Mouse (Mus musculus) intestine, postnatal 0 days (tissue): ENCODE data around the gene Mast4. TPM values are rescaled to one million over a fixed set of nuclear protein-coding genes. Genes with fewer than 3 reads are reported as not detected.

ENCODE experiments used
- ATAC-seq: fragments of 200-750 bp; cut with Nextera tagmentation; 2 replicates; pipeline ENCODE4 v1.8.0; 2017; ENCODE audit warnings: mild to moderate bottlenecking, moderate TSS enrichment, moderate library complexity
- H3K27ac ChIP-seq: fragments of 300-500 bp; sonication (generic); 2 replicates; pipeline ENCODE4 v1.5.1; 2014; ENCODE audit warnings: mild to moderate bottlenecking, low read depth, low read length, moderate library complexity
- H3K27me3 ChIP-seq: fragments of 300-500 bp; sonication (generic); replicated peaks from 2 replicates; pipeline ENCODE4 v1.6.1; 2014; ENCODE audit warnings: low read length, mixed read lengths; ENCODE audit not compliant: control insufficient read depth, insufficient read depth
- H3K36me3 ChIP-seq: fragments of 300-500 bp; sonication (generic); 2 replicates; pipeline ENCODE4 v1.6.1; 2014; ENCODE audit warnings: mild to moderate bottlenecking, moderate library complexity; ENCODE audit not compliant: control insufficient read depth, insufficient read depth
- H3K4me1 ChIP-seq: fragments of 300-500 bp; sonication (generic); replicated peaks from 2 replicates; pipeline ENCODE4 v1.6.1; 2014; ENCODE audit warnings: antibody characterized with exemption, low read length, mixed read lengths; ENCODE audit not compliant: control insufficient read depth, insufficient read depth
- H3K4me2 ChIP-seq: fragments of 300-500 bp; sonication (generic); replicated peaks from 2 replicates; pipeline ENCODE4 v1.6.1; 2014; ENCODE audit warnings: low read depth, mild to moderate bottlenecking, moderate library complexity
- H3K4me3 ChIP-seq: fragments of 300-500 bp; sonication (generic); 2 replicates; pipeline ENCODE4 v1.5.1; 2014; ENCODE audit warnings: low read depth, low read length
- H3K9ac ChIP-seq: fragments of 300-500 bp; sonication (generic); 2 replicates; pipeline ENCODE4 v1.6.1; 2014; ENCODE audit warnings: mild to moderate bottlenecking, low read depth, low read length
- H3K9me3 ChIP-seq: fragments of 300-500 bp; sonication (generic); 2 replicates; pipeline ENCODE4 v1.6.1; 2016; ENCODE audit warnings: mixed run types; ENCODE audit not compliant: control insufficient read depth
- CTCF ChIP-seq: sonication (generic); IDR thresholded peaks from 2 replicates; pipeline ENCODE4 v1.5.1; 2016; ENCODE audit warnings: low read depth, mild to moderate bottlenecking, control low read depth, antibody characterized with exemption, moderate library complexity
- WGBS: fragments of 180-500 bp; shearing (Covaris S2); extraction: QIAGEN DNeasy Blood & Tissue Kit; methylation state at CpG from one replicate; pipeline ENCODE4 v1.1.7; 2014; 5-methylcytosine and 5-hydroxymethylcytosine counted together
- polyA plus RNA-seq: library from polyadenylated mRNA; unstranded; fragments of >200 nt; fragmentation: Nextera tagmentation; extraction: Ambion mirVana; gene quantifications from 2 replicates; pipeline ENCODE4 v1.2.1, GENCODE M21; 2015

Mast4 gene
- polyA plus RNA-seq, 1 experiment from 2014 or later: 6.1 TPM

- Histone ChIP-seq H3K36me3 (no peaks in the 10 kb centered on the region), H3K4me1 (no peaks in the 10 kb centered on the region), H3K4me2 (no peak overlapping the region), H3K27ac (no peak overlapping the region), H3K9me3 (no peaks in the 10 kb centered on the region), H3K9ac (no peak overlapping the region), H3K4me3 (no peak overlapping the region), H3K27me3 (no peaks in the 10 kb centered on the region)
- 63% methylated on average over 5 of the region's 5 CpGs for WGBS
- peak; percentile 48 for TF ChIP-seq CTCF
- ATAC-seq: no peak
Observed at GRCm38 (mm10) chr13:103196307-103196706, 138.0 kb downstream of the Mast4 start.

- no peak overlapping the region for H3K4me2 ChIP-seq
- H3K4me3 ChIP-seq: no peak overlapping the region
- ATAC-seq: no peak
- no peak overlapping the region for H3K27ac ChIP-seq
- no peak for TF ChIP-seq CTCF
- WGBS: 75% methylated on average over 3 of the region's 3 CpGs
- H3K36me3 ChIP-seq: no peaks in the 10 kb centered on the region
- H3K9ac ChIP-seq: no peak overlapping the region
- H3K27me3 ChIP-seq: no peaks in the 10 kb centered on the region
- no peaks in the 10 kb centered on the region for H3K9me3 ChIP-seq
- H3K4me1 ChIP-seq: no peaks in the 10 kb centered on the region
Observed at GRCm38 (mm10) chr13:103195847-103196246, 138.4 kb downstream of the Mast4 start.

GRCm38 (mm10) chr13:103183566-103183965 is 150.7 kb downstream of the Mast4 start:
- no peak for ATAC-seq
- no peaks in the 10 kb centered on the region for H3K36me3 ChIP-seq
- H3K4me1 ChIP-seq: no peaks in the 10 kb centered on the region
- no peak for TF ChIP-seq CTCF
- H3K4me3 ChIP-seq: no peak overlapping the region
- no peak overlapping the region for H3K4me2 ChIP-seq
- WGBS: 77% methylated on average over 5 of the region's 5 CpGs
- H3K9me3 ChIP-seq: no peaks in the 10 kb centered on the region
- H3K27ac ChIP-seq: no peak overlapping the region
- no peak overlapping the region for H3K9ac ChIP-seq
- H3K27me3 ChIP-seq: no peaks in the 10 kb centered on the region

- ATAC-seq: no peak
- no peaks in the 10 kb centered on the region for H3K4me1 ChIP-seq
- no peaks in the 10 kb centered on the region for H3K36me3 ChIP-seq
- no peaks in the 10 kb centered on the region for H3K27me3 ChIP-seq
- TF ChIP-seq CTCF: 0 out of 2 replicates have a peak, but pooled peaks have one; percentile 8
- H3K27ac ChIP-seq: no peak overlapping the region
- H3K9me3 ChIP-seq: no peaks in the 10 kb centered on the region
- WGBS: 94% methylated on average over 9 of the region's 9 CpGs
- H3K4me2 ChIP-seq: no peak overlapping the region
- no peak overlapping the region for H3K9ac ChIP-seq
- H3K4me3 ChIP-seq: no peak overlapping the region
Observed at GRCm38 (mm10) chr13:103181836-103182235, 152.5 kb downstream of the Mast4 start.

GRCm38 (mm10) chr13:103176871-103177270 is 157.4 kb downstream of the Mast4 start:
- Histone ChIP-seq H3K27ac (no peak overlapping the region), H3K36me3 (no peaks in the 10 kb centered on the region), H3K27me3 (no peaks in the 10 kb centered on the region), H3K4me2 (no peak overlapping the region), H3K4me1 (no peaks in the 10 kb centered on the region), H3K9me3 (no peaks in the 10 kb centered on the region), H3K4me3 (no peak overlapping the region), H3K9ac (no peak overlapping the region)
- TF ChIP-seq CTCF: no peak
- 76% methylated on average over 7 of the region's 7 CpGs for WGBS
- no peak for ATAC-seq

GRCm38 (mm10) chr13:103174431-103174830 is 159.9 kb downstream of the Mast4 start:
- H3K9ac ChIP-seq: no peak overlapping the region
- no peak overlapping the region for H3K4me3 ChIP-seq
- 76% methylated on average over 5 of the region's 5 CpGs for WGBS
- no peak for TF ChIP-seq CTCF
- no peaks in the 10 kb centered on the region for H3K4me1 ChIP-seq
- H3K9me3 ChIP-seq: no peaks in the 10 kb centered on the region
- no peaks in the 10 kb centered on the region for H3K27me3 ChIP-seq
- H3K27ac ChIP-seq: no peak overlapping the region
- ATAC-seq: no peak
- H3K36me3 ChIP-seq: no peaks in the 10 kb centered on the region
- H3K4me2 ChIP-seq: no peak overlapping the region
